Mouse (Mus musculus): ENCODE data around the gene Tdrd9.

Tdrd9 gene

GRCm38 (mm10) chr12:112027408-112027807 lies 56.0 kb downstream of the Tdrd9 start:
- DNase-seq (ENCODE audit: low spot score), result no peak

DNA sequence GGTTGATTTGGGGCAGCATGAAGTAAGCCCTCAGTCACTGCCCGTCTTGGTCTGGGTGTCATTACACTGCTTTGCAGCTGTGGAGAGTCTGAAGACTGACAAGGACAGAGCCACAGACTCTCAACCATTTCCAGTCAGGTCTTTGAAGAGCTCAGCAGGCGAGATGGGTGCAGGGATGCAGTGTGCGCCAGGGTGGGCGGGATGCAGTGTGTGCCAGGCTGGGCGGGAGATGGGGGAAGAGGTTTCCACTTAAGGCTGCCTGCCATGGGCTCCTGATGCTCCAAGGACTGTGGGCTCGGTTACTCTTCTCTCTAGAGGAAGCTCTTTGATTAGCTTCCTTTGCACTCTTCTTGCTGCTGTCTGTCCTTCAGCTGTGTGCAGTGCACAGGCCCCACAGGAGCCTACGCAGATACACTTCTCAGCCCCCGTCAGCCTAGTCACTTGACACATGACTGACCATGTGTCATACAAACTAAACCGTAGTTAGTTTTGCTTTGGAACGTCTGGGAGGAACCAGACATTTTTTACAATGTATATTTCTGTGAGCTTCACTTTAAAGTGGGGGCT lies 62.1 kb downstream of the Tdrd9 start:
- DNase-seq (ENCODE audit: low spot score), result no peak

DNA sequence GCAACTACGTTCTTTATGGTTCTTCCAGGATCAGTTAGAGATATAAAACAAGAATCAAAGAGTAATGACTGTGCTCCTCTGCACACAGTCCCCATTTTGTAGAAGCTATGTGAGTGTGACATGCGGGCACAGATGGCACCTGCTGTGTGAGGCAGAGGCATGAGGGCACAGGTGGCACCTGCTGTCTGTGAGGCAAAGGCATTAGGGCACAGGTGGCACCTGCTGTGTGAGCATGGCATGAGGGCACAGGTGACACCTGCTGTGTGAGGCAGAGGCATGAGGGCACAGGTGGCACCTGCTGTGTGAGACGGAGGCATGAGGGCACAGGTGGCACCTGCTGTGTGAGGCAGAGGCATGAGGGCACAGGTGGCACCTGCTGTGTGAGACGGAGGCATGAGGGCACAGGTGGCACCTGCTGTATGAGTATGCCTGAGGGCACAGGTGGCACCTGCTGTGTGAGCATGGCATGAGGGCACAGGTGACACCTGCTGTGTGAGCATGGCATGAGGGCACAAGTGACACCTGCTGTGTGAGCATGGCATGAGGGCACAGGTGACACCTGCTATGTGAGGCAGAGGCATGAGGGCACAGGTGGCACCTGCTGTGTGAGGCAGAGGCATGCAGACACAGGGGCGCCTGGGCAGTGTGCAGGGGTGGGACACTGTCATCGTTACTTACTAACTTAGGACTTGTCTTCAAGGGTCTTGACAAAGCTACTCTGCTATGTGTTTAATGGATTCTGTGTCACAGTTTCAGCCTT lies 64.2 kb downstream of the Tdrd9 start:
- peak; percentile 22 for DNase-seq (ENCODE audit: low spot score)

DNA sequence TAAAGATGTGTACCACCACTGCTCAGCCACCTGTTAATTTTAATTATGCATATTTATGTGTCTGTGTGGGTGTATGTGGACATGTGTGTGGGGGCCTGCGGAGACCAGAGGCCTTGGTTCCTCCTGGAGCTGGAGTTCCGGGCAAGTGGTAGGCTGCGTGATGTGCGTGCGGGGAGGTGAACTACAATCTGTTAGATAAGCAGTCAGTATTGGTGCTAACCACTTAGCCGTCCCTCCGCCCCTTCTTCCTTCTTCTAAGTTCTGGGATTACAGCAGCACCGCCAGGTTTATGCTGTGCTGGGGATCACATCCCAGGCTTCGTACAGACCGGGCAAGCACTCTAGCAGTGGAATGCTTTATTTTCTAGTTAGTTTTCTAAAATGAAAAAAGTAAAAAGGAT lies 67.1 kb downstream of the Tdrd9 start:
- DNase-seq (ENCODE audit: low spot score), result no peak

DNA sequence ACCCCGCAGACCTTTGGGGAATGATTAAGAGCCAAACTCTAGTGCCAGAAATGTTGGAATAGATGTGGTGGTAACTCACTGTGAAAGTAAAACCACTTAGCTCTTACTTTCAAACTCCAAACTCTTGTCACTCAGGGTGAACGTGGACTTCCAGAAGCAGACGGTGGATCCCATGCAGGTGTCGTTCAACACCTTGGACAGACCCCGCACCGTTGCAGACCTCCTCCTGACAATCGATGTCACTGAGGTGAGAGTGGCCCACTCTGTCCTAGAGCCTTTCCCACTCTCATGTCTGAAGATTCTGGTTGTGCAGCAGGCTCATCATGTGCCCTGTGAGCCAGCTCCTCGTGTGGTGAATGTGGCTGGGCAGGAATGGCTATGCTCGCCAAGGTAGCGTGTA lies 67.8 kb downstream of the Tdrd9 start:
- DNase-seq (ENCODE audit: low spot score), result peak; percentile 30

DNA sequence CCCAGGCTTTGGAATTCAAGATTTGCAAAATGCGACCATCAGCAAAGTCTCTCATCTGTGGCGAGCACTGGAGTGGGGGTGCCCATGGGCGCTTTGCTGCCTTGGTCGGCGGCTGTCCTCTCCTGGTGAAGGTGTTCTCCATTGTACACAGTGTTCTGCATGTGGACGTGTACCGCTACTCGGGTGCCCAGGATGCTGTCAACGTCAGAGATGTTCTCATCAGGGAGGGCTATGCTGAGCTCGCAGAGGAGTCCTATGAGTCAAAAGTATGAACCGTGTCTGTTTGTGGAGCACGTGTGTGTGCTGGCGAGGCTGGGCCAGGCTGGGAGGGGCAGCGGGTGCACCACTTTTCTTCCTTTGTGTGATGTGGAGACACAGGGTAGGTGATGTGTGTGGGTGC lies 71.3 kb downstream of the Tdrd9 start:
- DNase-seq (ENCODE audit: low spot score), result no peak

- peak; percentile 92 for DNase-seq (ENCODE audit: low spot score)
Measured at GRCm38 (mm10) chr12:112077651-112078050, 106.3 kb downstream of the Tdrd9 start.

GRCm38 (mm10) chr12:112079911-112080310 lies 108.6 kb downstream of the Tdrd9 start:
- no peak for DNase-seq (ENCODE audit: low spot score)

DNA sequence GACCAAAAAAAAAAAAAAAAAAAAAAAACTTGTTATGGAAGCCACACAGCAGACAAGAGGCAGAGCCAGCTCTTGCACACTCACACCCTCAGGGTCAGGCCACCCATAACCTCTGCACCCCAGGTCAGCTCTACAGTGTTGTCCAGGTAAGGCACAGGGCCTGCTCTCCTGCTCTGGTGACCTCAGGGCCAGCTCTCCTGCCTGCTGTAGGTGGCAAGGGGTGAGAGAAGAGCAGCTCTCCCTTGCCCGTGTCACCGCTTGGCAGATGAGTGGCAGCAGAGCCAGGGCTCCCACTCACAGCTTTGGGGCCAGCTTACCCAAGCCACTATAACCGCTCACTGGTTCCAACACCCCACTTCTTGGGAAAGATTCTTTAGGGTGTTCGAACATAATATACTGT lies 109.6 kb downstream of the Tdrd9 start:
- no peak for DNase-seq (ENCODE audit: low spot score)

- DNase-seq (ENCODE audit: low spot score), result no peak
Measured at GRCm38 (mm10) chr12:112082241-112082640, 110.9 kb downstream of the Tdrd9 start.

DNA sequence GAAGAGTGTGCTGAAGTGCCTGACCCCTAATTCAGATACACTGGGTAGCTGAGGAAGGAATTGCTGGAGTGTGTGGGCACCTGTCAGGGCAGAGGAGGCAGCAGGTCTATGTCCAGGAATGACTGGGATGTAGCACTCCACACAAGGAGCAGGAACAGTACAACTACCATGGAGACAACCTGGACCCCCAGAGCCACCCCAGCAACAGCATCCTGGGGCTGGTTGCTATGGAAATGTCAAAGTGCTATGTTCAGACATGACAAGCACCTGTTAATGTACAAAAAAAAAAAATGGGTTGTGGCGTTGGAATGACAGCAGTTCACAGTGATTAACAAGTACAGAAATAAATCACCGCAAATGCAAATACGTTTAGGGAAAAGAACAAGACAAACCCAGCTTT lies 114.9 kb downstream of the Tdrd9 start:
- DNase-seq (ENCODE audit: low spot score), result no peak

GRCm38 (mm10) chr12:112086726-112087125 lies 115.4 kb downstream of the Tdrd9 start:
- no peak for DNase-seq (ENCODE audit: low spot score)

DNA sequence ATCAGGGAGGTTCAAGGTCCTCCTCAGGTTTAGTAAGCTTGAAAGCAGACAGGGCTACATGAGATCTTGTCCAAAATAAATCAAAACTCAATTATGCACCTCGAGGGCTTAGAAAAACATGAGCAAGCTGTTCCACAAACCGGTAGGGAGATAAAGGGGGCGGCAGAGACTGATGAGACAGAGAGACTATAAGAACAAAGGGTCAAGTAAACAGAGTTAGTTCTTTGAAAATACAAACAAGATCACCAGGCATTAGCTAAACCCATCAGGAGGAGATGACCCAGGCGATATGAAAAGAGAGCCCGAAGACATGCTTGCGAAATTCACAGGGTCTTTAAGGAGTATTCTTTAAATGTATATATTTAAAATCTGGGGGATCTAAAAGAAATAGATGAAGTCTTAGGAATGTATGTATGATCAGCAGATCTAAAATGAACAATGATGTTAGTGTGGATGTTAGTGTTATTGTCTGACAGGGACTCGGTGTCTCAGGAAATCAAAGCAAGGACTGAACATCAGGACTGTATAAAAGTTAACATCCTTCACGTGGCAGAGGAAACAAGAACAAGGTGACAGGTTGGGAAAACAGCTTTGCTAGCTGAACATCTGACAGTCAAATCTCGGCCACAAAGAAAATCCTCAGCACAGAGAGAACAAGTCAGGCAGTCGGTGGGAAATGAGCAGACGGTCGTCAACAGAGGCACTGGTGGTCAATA lies 117.4 kb downstream of the Tdrd9 start:
- no peak for DNase-seq (ENCODE audit: low spot score)

GRCm38 (mm10) chr12:112091054-112091453 lies 119.7 kb downstream of the Tdrd9 start:
- DNase-seq (ENCODE audit: low spot score), result peak; percentile 75

DNA sequence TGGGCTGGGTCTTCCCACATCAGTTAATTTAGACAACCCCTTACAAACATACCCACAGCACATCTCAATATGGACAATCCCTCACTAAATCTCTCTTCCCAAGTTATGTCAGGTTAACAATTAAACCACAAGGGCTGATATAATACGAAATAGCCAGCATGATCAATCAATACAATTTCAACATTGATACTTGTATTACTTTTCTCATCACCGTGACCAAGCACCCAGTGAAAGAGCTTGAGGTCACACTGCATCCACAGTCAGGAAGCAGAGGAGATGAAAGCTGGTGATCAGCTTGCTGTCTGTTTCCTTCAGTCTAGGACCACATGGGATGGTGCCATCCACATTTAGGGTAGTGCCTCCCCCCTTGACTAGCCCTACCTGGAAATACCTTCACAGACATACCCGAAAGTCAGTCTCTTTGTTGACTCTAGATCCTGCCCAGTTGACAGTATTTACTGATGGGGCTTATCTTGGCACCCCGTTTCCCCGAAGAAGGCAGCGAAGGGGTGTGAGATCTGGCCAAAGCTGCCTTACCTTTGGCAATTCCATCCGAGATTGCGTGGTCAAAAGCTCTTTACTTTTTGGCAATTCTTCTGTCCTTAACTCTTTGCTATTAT lies 123.0 kb downstream of the Tdrd9 start:
- DNase-seq (ENCODE audit: low spot score), result no peak

GRCm38 (mm10) chr12:112096051-112096732 lies 124.8 kb downstream of the Tdrd9 start:
- DNase-seq (ENCODE audit: low spot score), result peak; percentile 74

DNA sequence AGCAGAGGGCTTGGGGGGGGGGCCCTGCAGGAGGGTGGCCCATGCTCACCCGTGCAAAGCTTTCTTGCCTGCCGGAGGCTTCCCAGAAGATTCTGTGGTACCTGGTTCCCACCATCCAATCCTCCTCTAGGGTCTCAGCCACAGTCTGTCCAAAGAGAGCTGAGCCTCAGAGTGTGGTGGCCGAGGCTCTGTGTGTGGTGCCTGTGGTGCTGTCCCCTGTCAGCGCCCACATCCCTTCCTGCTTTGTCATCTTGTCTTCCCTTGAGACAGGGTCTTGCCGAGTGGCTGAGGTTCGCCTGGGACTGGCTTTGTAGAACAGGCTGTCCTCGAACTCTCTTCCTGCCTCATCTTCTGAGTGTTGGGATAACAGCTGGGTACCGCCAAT lies 125.4 kb downstream of the Tdrd9 start:
- DNase-seq (ENCODE audit: low spot score), result peak; percentile 41

GRCm38 (mm10) chr12:112100106-112100505 lies 128.7 kb downstream of the Tdrd9 start:
- no peak for DNase-seq (ENCODE audit: low spot score)

- no peak for DNase-seq (ENCODE audit: low spot score)
Measured at GRCm38 (mm10) chr12:112101045-112101444, 129.7 kb downstream of the Tdrd9 start.

GRCm38 (mm10) chr12:112103179-112103578 lies 131.8 kb downstream of the Tdrd9 start:
- DNase-seq (ENCODE audit: low spot score), result no peak

- DNase-seq (ENCODE audit: low spot score), result no peak
Measured at GRCm38 (mm10) chr12:112104890-112105289, 133.5 kb downstream of the Tdrd9 start.

DNA sequence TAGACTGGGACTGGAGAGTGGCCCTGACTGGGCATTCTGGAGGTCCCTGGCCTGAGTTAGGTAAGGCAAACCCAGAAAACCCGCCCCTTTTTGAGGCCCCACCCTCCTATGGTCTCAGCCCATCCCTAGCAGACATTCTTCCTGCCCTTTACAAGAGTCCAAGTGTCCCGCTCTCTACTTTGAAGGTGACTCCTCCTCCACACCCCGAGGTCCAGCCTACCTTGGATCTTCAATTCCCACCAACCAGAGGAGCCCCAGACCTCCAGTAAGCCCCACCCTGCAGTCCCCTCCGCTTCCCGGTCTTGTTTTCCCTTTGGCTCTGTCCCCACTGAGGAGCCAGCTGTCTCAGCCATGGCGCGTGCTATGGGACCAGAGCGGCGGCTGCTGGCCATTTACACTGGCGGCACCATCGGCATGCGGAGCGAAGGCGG lies 135.2 kb downstream of the Tdrd9 start, which contains the start of gene Aspg:
TSS of gene Aspg (plus strand) at position 139 of the 431 bp plus-strand sequence.
- no peak for DNase-seq (ENCODE audit: low spot score)

Measured in testis, postnatal 10 days (tissue).